Mouse (Mus musculus) forebrain, embryonic 10.5 days (tissue): Measurements from ENCODE around the gene Mctp2. TPM values are rescaled to one million over a fixed set of nuclear protein-coding genes. Genes with fewer than 3 reads are reported as not detected.

Experiments
- DNase-seq: peaks from one replicate; pipeline ENCODE4 v3.0.0-alpha.2; 2017; ENCODE audit warnings: low spot score; ENCODE audit errors: extremely low spot score
- H3K27ac ChIP-seq: fragments of 300-500 bp; sonication (generic); 2 replicates; pipeline ENCODE4 v1.5.1; 2016; ENCODE audit warnings: mild to moderate bottlenecking
- H3K27me3 ChIP-seq: fragments of 300-500 bp; sonication (generic); 2 replicates; pipeline ENCODE4 v1.6.1; 2016; ENCODE audit warnings: mild to moderate bottlenecking; ENCODE audit not compliant: poor library complexity, severe bottlenecking
- H3K36me3 ChIP-seq: fragments of 300-500 bp; sonication (generic); replicated peaks from 2 replicates; pipeline ENCODE4 v1.6.1; 2016; ENCODE audit warnings: mild to moderate bottlenecking, moderate library complexity
- H3K4me1 ChIP-seq: fragments of 300-500 bp; sonication (generic); 2 replicates; pipeline ENCODE4 v1.6.1; 2016
- H3K4me3 ChIP-seq: fragments of 300-500 bp; sonication (generic); 2 replicates; pipeline ENCODE4 v1.5.1; 2016; ENCODE audit warnings: mild to moderate bottlenecking, moderate library complexity
- H3K9me3 ChIP-seq: fragments of 300-500 bp; sonication (generic); 2 replicates; pipeline ENCODE4 v1.6.1; 2016; ENCODE audit warnings: mild to moderate bottlenecking, moderate library complexity
- WGBS: fragments of 180-500 bp; shearing (Covaris S2); methylation state at CpG from one replicate; pipeline ENCODE4 v1.1.7; 2016; 5-methylcytosine and 5-hydroxymethylcytosine counted together
- polyA plus RNA-seq: library from polyadenylated mRNA; unstranded; fragments of >200 nt; fragmentation: Nextera tagmentation; extraction: Ambion mirVana; gene quantifications from 2 replicates; pipeline ENCODE4 v1.2.1, GENCODE M21; 2016

The Mctp2 gene
- polyA plus RNA-seq, 1 experiment from 2014 or later: 0.14 TPM

- H3K27me3 ChIP-seq: no peaks in the 10 kb centered on the region
- H3K36me3 ChIP-seq: no peaks in the 10 kb centered on the region
- WGBS: 90% methylated on average over 6 of the region's 6 CpGs
- H3K4me3 ChIP-seq: no peak overlapping the region
- no peak overlapping the region for H3K27ac ChIP-seq
- DNase-seq: no peak
- H3K9me3 ChIP-seq: no peaks in the 10 kb centered on the region
- no peaks in the 10 kb centered on the region for H3K4me1 ChIP-seq
Measured at GRCm38 (mm10) chr7:72299726-72300125, 6.7 kb downstream of the Mctp2 start.

- Histone ChIP-seq H3K4me3 (no peak overlapping the region), H3K36me3 (no peaks in the 10 kb centered on the region), H3K4me1 (no peaks in the 10 kb centered on the region), H3K27me3 (no peaks in the 10 kb centered on the region), H3K27ac (no peak overlapping the region), H3K9me3 (no peaks in the 10 kb centered on the region)
- 91% methylated on average over 5 of the region's 5 CpGs for WGBS
- DNase-seq: no peak
Measured at GRCm38 (mm10) chr7:72297013-72297412, 9.4 kb downstream of the Mctp2 start.

- no peak overlapping the region for H3K27ac ChIP-seq
- H3K36me3 ChIP-seq: no peaks in the 10 kb centered on the region
- H3K4me3 ChIP-seq: no peak overlapping the region
- H3K27me3 ChIP-seq: no peaks in the 10 kb centered on the region
- 70% methylated on average over 2 of the region's 2 CpGs for WGBS
- no peak for DNase-seq
- no peaks in the 10 kb centered on the region for H3K9me3 ChIP-seq
- H3K4me1 ChIP-seq: no peaks in the 10 kb centered on the region
Measured at GRCm38 (mm10) chr7:72296171-72296570, 10.2 kb downstream of the Mctp2 start.

- no peak for DNase-seq
- Histone ChIP-seq H3K36me3 (no peaks in the 10 kb centered on the region), H3K4me1 (no peaks in the 10 kb centered on the region), H3K27ac (no peak overlapping the region), H3K9me3 (no peaks in the 10 kb centered on the region), H3K4me3 (no peak overlapping the region), H3K27me3 (no peaks in the 10 kb centered on the region)
- whole genome bisulfite sequencing: 79% methylated on average over 2 of the region's 2 CpGs
Measured at GRCm38 (mm10) chr7:72294886-72295285, 11.5 kb downstream of the Mctp2 start.

GRCm38 (mm10) chr7:72293784-72294538 lies 12.4 kb downstream of the Mctp2 start:
- H3K9me3 ChIP-seq: no peaks in the 10 kb centered on the region
- no peaks in the 10 kb centered on the region for H3K4me1 ChIP-seq
- 89% methylated on average over 4 of the region's 4 CpGs for WGBS
- H3K4me3 ChIP-seq: no peak overlapping the region
- no peaks in the 10 kb centered on the region for H3K36me3 ChIP-seq
- no peak for DNase-seq
- no peaks in the 10 kb centered on the region for H3K27me3 ChIP-seq
- H3K27ac ChIP-seq: no peak overlapping the region

GRCm38 (mm10) chr7:72292232-72292913 lies 14.0 kb downstream of the Mctp2 start:
- Histone ChIP-seq H3K9me3 (no peaks in the 10 kb centered on the region), H3K36me3 (no peaks in the 10 kb centered on the region), H3K27me3 (no peaks in the 10 kb centered on the region), H3K27ac (no peak overlapping the region), H3K4me1 (no peaks in the 10 kb centered on the region), H3K4me3 (no peak overlapping the region)
- 91% methylated on average over 8 of the region's 8 CpGs for WGBS
- DNase-seq: no peak

GRCm38 (mm10) chr7:72280721-72281120 lies 25.7 kb downstream of the Mctp2 start:
- Histone ChIP-seq H3K9me3 (no peaks in the 10 kb centered on the region), H3K27ac (no peak overlapping the region), H3K4me1 (no peaks in the 10 kb centered on the region), H3K36me3 (no peaks in the 10 kb centered on the region), H3K4me3 (no peak overlapping the region), H3K27me3 (no peaks in the 10 kb centered on the region)
- WGBS: 77% methylated on average over 3 of the region's 3 CpGs
- no peak for DNase-seq

- WGBS: 82% methylated on average over 2 of the region's 2 CpGs
- H3K4me3 ChIP-seq: no peak overlapping the region
- H3K27me3 ChIP-seq: no peaks in the 10 kb centered on the region
- no peaks in the 10 kb centered on the region for H3K36me3 ChIP-seq
- no peaks in the 10 kb centered on the region for H3K4me1 ChIP-seq
- H3K9me3 ChIP-seq: no peaks in the 10 kb centered on the region
- DNase-seq: no peak
- H3K27ac ChIP-seq: no peak overlapping the region
Measured at GRCm38 (mm10) chr7:72278412-72278811, 28.0 kb downstream of the Mctp2 start.

- Histone ChIP-seq H3K4me1 (no peaks in the 10 kb centered on the region), H3K4me3 (no peak overlapping the region), H3K27me3 (no peaks in the 10 kb centered on the region), H3K9me3 (no peaks in the 10 kb centered on the region), H3K27ac (no peak overlapping the region), H3K36me3 (no peaks in the 10 kb centered on the region)
- DNase-seq: no peak
- 88% methylated on average over 5 of the region's 5 CpGs for WGBS
Measured at GRCm38 (mm10) chr7:72275513-72275912, 30.9 kb downstream of the Mctp2 start.

GRCm38 (mm10) chr7:72271546-72271945 lies 34.9 kb downstream of the Mctp2 start:
- H3K4me1 ChIP-seq: no peaks in the 10 kb centered on the region
- H3K9me3 ChIP-seq: no peaks in the 10 kb centered on the region
- no peak for DNase-seq
- no peaks in the 10 kb centered on the region for H3K27me3 ChIP-seq
- no peak overlapping the region for H3K4me3 ChIP-seq
- H3K36me3 ChIP-seq: no peaks in the 10 kb centered on the region
- WGBS: 94% methylated on average over 6 of the region's 6 CpGs
- no peak overlapping the region for H3K27ac ChIP-seq

GRCm38 (mm10) chr7:72269994-72270393 lies 36.4 kb downstream of the Mctp2 start:
- Histone ChIP-seq H3K36me3 (no peaks in the 10 kb centered on the region), H3K4me3 (no peak overlapping the region), H3K4me1 (no peaks in the 10 kb centered on the region), H3K27ac (no peak overlapping the region), H3K27me3 (no peaks in the 10 kb centered on the region), H3K9me3 (no peaks in the 10 kb centered on the region)
- 87% methylated on average over 6 of the region's 6 CpGs for WGBS
- DNase-seq: no peak

GRCm38 (mm10) chr7:72260766-72261655 lies 45.4 kb downstream of the Mctp2 start:
- H3K4me1 ChIP-seq: no peaks in the 10 kb centered on the region
- H3K27me3 ChIP-seq: no peaks in the 10 kb centered on the region
- H3K4me3 ChIP-seq: no peak overlapping the region
- no peak for DNase-seq
- H3K9me3 ChIP-seq: no peaks in the 10 kb centered on the region
- no peak overlapping the region for H3K27ac ChIP-seq
- no peaks in the 10 kb centered on the region for H3K36me3 ChIP-seq
- WGBS: 92% methylated on average over 8 of the region's 8 CpGs

- Histone ChIP-seq H3K27me3 (no peaks in the 10 kb centered on the region), H3K4me3 (no peak overlapping the region), H3K4me1 (no peaks in the 10 kb centered on the region), H3K36me3 (no peaks in the 10 kb centered on the region), H3K27ac (no peak overlapping the region), H3K9me3 (no peaks in the 10 kb centered on the region)
- WGBS: 92% methylated on average over 10 of the region's 10 CpGs
- no peak for DNase-seq
Measured at GRCm38 (mm10) chr7:72259045-72259444, 47.4 kb downstream of the Mctp2 start.
